8 mouse cellular contexts compared by ENCODE assay signal in the genomic region with DNA sequence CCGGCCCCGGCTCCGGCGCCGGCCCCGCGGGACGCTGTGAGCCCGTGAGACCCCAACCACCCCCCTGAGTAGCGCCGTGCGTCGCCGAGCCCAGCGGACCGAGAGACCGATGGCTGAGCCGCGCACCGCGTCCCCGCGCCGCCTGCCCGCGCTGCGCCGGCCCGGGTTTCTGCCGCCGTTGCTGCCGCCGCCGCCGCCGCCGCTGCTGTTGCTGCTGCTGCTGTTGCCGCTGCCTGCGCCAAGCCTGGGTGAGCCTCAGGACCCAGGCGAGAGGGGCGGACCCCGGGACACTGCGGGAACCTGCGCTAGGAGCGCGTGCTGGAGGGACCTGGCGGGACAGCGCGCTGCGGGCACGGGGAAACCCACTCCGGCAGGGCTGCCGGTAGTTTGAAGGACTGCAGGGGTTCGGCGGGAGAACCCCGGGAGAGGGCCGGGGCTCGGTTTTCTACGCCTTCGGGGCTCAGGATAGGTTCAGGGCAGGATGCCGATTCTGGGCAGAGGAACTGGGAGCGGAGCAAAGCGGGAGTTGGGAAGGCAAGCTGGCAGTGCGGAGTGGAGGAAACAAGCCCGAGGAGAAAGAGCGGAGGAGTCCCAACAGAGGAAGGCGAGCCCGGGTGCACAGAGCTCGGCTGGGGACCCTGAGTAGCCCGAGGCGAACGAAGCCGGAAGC. TPM values are rescaled to one million over a fixed set of nuclear protein-coding genes. Genes with fewer than 3 reads are reported as not detected.
DNase-seq lines count a peak whose midpoint lies in the region; ATAC-seq and TF ChIP-seq lines count a peak whose summit lies in the region.

No protein-coding gene starts in this region.

- no peaks in the 10 kb centered on the region for H3K9me3 ChIP-seq in heart, embryonic 12.5 days (replicated peaks)
- H3K9me3 ChIP-seq in kidney, embryonic 15.5 days (replicated peaks): no peaks in the 10 kb centered on the region
- no peaks in the 10 kb centered on the region for H3K9me3 ChIP-seq in lung, postnatal 0 days (ENCODE audit: low read length)

- ATAC-seq in heart, embryonic 12.5 days (ENCODE audit: insufficient number of reproducible peaks, low FRiP score): peak; percentile 57
- ATAC-seq in kidney, embryonic 15.5 days (replicated peaks; ENCODE audit: low FRiP score): peak; percentile 72
- ATAC-seq in lung, postnatal 0 days: peak; percentile 70

- TF ChIP-seq CTCF in spleen, adult 2 months (IDR thresholded peaks at IDR 0.05; ENCODE audit: extremely low read depth, insufficient read depth, insufficient read length, insufficient replicate concordance): no peak
- no peak for TF ChIP-seq CTCF in cortical plate, adult 2 months (IDR thresholded peaks at IDR 0.05; ENCODE audit: extremely low read depth, insufficient read depth, low read length)
- no peak for TF ChIP-seq CTCF in lung, postnatal 0 days (IDR thresholded peaks at IDR 0.05)

- H3K27ac ChIP-seq in spleen, adult 2 months (ENCODE audit: insufficient read depth, low read length): no peak overlapping the region
- H3K27ac ChIP-seq in cortical plate, adult 2 months (ENCODE audit: insufficient read depth, low read length): no peak overlapping the region
- H3K27ac ChIP-seq in heart, embryonic 12.5 days (ENCODE audit: poor library complexity, severe bottlenecking): peak overlapping the region; percentile 57
- peak overlapping the region; percentile 91 for H3K27ac ChIP-seq in kidney, embryonic 15.5 days
- H3K27ac ChIP-seq in lung, postnatal 0 days (ENCODE audit: low read length): 0 out of 2 replicates have a peak overlapping the region, but pooled peaks have one; percentile 20

- H3K27me3 ChIP-seq in spleen, adult 2 months (ENCODE audit: control insufficient read depth, insufficient read depth, low read length): peaks cover 20% of the 10 kb centered on the region
- peaks cover 32% of the 10 kb centered on the region for H3K27me3 ChIP-seq in heart, embryonic 12.5 days (replicated peaks)
- H3K27me3 ChIP-seq in kidney, embryonic 15.5 days: peaks cover 37% of the 10 kb centered on the region
- H3K27me3 ChIP-seq in lung, postnatal 0 days (replicated peaks; ENCODE audit: insufficient read depth, low read length): 0 out of 2 replicates have a peak, but pooled peaks cover 5% of the 10 kb centered on the region

- no peak for TF ChIP-seq EP300 in lung, postnatal 0 days (IDR thresholded peaks at IDR 0.05)

- H3K4me1 ChIP-seq in spleen, adult 2 months (ENCODE audit: control insufficient read depth, insufficient read depth, insufficient read length): peaks cover 8% of the 10 kb centered on the region; the same call in 1 of the 2 replicates
- no peaks in the 10 kb centered on the region for H3K4me1 ChIP-seq in cortical plate, adult 2 months (ENCODE audit: control insufficient read depth, insufficient read depth, low read length)
- H3K4me1 ChIP-seq in heart, embryonic 12.5 days (replicated peaks): peaks cover 16% of the 10 kb centered on the region
- peaks cover 22% of the 10 kb centered on the region for H3K4me1 ChIP-seq in kidney, embryonic 15.5 days
- H3K4me1 ChIP-seq in lung, postnatal 0 days (ENCODE audit: insufficient read depth, low read depth, low read length): peaks cover 8% of the 10 kb centered on the region; the same call in 1 of the 2 replicates

- WGBS in spleen, adult 2 months: 1% methylated on average over 64 of the region's 73 CpGs
- under 1% methylated on average over 73 of the region's 73 CpGs for WGBS in heart, embryonic 12.5 days
- under 1% methylated on average over 73 of the region's 73 CpGs for WGBS in kidney, embryonic 15.5 days
- under 1% methylated on average over 57 of the region's 73 CpGs for WGBS in lung, postnatal 0 days

- H3K9ac ChIP-seq in heart, embryonic 12.5 days: peak overlapping the region; percentile 72
- H3K9ac ChIP-seq in kidney, embryonic 15.5 days: peak overlapping the region; percentile 88
- peak overlapping the region; percentile 42 for H3K9ac ChIP-seq in lung, postnatal 0 days (replicated peaks; ENCODE audit: low read depth)

- no peak for TF ChIP-seq POLR2A in spleen, adult 2 months (IDR thresholded peaks at IDR 0.05; ENCODE audit: low read depth, low read length)
- TF ChIP-seq POLR2A in cortical plate, adult 2 months (IDR thresholded peaks at IDR 0.05; ENCODE audit: extremely low read depth, insufficient read depth, low read length): no peak

- H3K4me2 ChIP-seq in heart, embryonic 12.5 days: peak overlapping the region; percentile 95
- peak overlapping the region; percentile 98 for H3K4me2 ChIP-seq in kidney, embryonic 15.5 days
- H3K4me2 ChIP-seq in lung, postnatal 0 days (replicated peaks; ENCODE audit: low read depth, low read length): peak overlapping the region; percentile 100

- H3K36me3 ChIP-seq in spleen, adult 2 months (ENCODE audit: control insufficient read depth, insufficient read depth, low read length): no peaks in the 10 kb centered on the region
- no peaks in the 10 kb centered on the region for H3K36me3 ChIP-seq in heart, embryonic 12.5 days
- peaks cover 12% of the 10 kb centered on the region; the same call in 1 of the 2 replicates for H3K36me3 ChIP-seq in kidney, embryonic 15.5 days
- H3K36me3 ChIP-seq in lung, postnatal 0 days (ENCODE audit: insufficient read depth, low read length): no peaks in the 10 kb centered on the region

- no peak for DNase-seq in spleen, adult 2 months (ENCODE audit: low read depth in 1 of 2, low spot score in 2 of 2)
- DNase-seq in spleen, postnatal 14 days (ENCODE audit: low spot score in 2 of 2): no peak
- DNase-seq in lung, postnatal 0 days (ENCODE audit: low spot score): peak; percentile 57
- DNase-seq in right cerebral cortex, adult 18-20 months: peak; percentile 40
- DNase-seq in spleen, postnatal 4 days (ENCODE audit: low spot score in 2 of 2): no peak

- H3K4me3 ChIP-seq in spleen, adult 2 months (ENCODE audit: extremely low read depth, insufficient read depth, insufficient read length): peak overlapping the region; percentile 56
- H3K4me3 ChIP-seq in cortical plate, adult 2 months (ENCODE audit: insufficient read depth, low read length): peak overlapping the region; percentile 60
- H3K4me3 ChIP-seq in heart, embryonic 12.5 days: peak overlapping the region; percentile 75
- peak overlapping the region; percentile 81 for H3K4me3 ChIP-seq in kidney, embryonic 15.5 days (replicated peaks)
- H3K4me3 ChIP-seq in lung, postnatal 0 days (ENCODE audit: low read depth, low read length): peak overlapping the region; percentile 61

RNA-seq across cellular contexts. Expression of gene Igdcc3, which starts 0.5 kb away (rescaled TPM):
- polyA plus RNA-seq in spleen, adult 2 months (2012; rRNA removed): 0.27 and 0.30 TPM in 2 replicates
- polyA plus RNA-seq in cortical plate, adult 2 months (2012; rRNA removed): 1.3 and 2.0 TPM in 2 replicates
- 4.8 and 5.5 TPM in 2 replicates for polyA plus RNA-seq in heart, embryonic 12.5 days (2016; fragmentation: Nextera tagmentation; extraction: Ambion mirVana)
- 3.5 and 4.2 TPM in 2 replicates for polyA plus RNA-seq in kidney, embryonic 15.5 days (2015; fragmentation: Nextera tagmentation; extraction: Ambion mirVana)
- 0.33 and 0.67 TPM in 2 replicates for polyA plus RNA-seq in lung, postnatal 0 days (2015; fragmentation: Nextera tagmentation; extraction: Ambion mirVana)

RNA-seq across cellular contexts. Expression of gene Igdcc4, which starts 40.2 kb away (rescaled TPM):
- 1.4 and 1.9 TPM in 2 replicates for polyA plus RNA-seq in spleen, adult 2 months (2012; rRNA removed)
- polyA plus RNA-seq in cortical plate, adult 2 months (2012; rRNA removed): 27.2 and 27.9 TPM in 2 replicates
- polyA plus RNA-seq in heart, embryonic 12.5 days (2016; fragmentation: Nextera tagmentation; extraction: Ambion mirVana): 12.9 and 13.0 TPM in 2 replicates
- 11.8 and 13.5 TPM in 2 replicates for polyA plus RNA-seq in kidney, embryonic 15.5 days (2015; fragmentation: Nextera tagmentation; extraction: Ambion mirVana)
- polyA plus RNA-seq in lung, postnatal 0 days (2015; fragmentation: Nextera tagmentation; extraction: Ambion mirVana): 1.7 and 1.8 TPM in 2 replicates

RNA-seq across cellular contexts. Expression of gene Parp16, which starts 53.7 kb away (rescaled TPM):
- polyA plus RNA-seq in spleen, adult 2 months (2012; rRNA removed): 7.4 and 9.1 TPM in 2 replicates
- 4.1 and 4.2 TPM in 2 replicates for polyA plus RNA-seq in cortical plate, adult 2 months (2012; rRNA removed)
- 5.0 and 5.8 TPM in 2 replicates for polyA plus RNA-seq in heart, embryonic 12.5 days (2016; fragmentation: Nextera tagmentation; extraction: Ambion mirVana)
- polyA plus RNA-seq in kidney, embryonic 15.5 days (2015; fragmentation: Nextera tagmentation; extraction: Ambion mirVana): 7.9 and 8.1 TPM in 2 replicates
- polyA plus RNA-seq in lung, postnatal 0 days (2015; fragmentation: Nextera tagmentation; extraction: Ambion mirVana): 5.3 and 5.4 TPM in 2 replicates

Comparison
In these comparisons a context has a peak if more than half of its experiments do, and no peak if none do; other contexts are left out.
1. DNase-seq: peak in lung, postnatal 0 days (single experiment) and right cerebral cortex, adult 18-20 months (single experiment); none in spleen, adult 2 months (0 of 2), spleen, postnatal 14 days (0 of 2) and spleen, postnatal 4 days (0 of 2).
2. H3K27ac ChIP-seq: peak in heart, embryonic 12.5 days (single experiment), kidney, embryonic 15.5 days (single experiment) and lung, postnatal 0 days (single experiment); none in spleen, adult 2 months (single experiment) and cortical plate, adult 2 months (single experiment).
3. Peak in every context shown above with its lines, with median percentiles within 50 percentile points of each other: H3K4me3 ChIP-seq, ATAC-seq, H3K4me2 ChIP-seq and H3K9ac ChIP-seq.